Mouse (Mus musculus): ENCODE measurements around the gene Dolpp1.

DNA sequence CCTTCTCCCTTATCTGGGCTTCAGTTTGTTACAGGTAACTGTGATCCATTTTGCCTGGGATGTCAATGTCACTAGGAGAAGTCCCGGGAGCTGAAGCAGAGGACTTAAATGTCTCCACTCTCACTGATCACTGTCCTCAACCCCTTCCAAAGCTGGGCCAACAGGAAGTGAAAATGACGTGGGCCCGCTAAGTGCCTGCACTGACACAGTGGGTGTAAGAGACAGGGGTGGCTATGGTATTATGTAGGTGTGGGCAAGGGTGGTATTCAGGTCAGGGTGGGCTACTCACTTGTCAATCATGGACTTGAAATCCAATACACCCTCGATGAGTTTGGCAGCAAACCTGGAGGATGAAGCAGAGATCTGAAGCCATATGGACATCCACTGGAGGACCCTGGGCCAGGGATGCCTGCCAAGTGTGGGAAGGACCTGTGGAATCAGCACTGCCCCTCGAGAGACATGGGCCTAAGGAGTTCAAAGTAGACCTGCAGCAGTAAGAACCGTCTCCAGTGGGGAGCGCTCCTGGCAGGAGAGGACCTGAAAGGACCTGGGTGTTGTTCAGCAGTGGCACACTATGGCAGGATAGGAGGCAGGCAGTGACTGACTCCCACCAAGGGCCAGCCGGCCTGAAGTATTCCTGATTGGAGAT lies 16.5 kb downstream of the Dolpp1 start:
- TF ChIP-seq CTCF (IDR thresholded peaks at IDR 0.05; ENCODE audit: low read depth, low read length): no peak
- no peak for TF ChIP-seq POLR2A (IDR thresholded peaks at IDR 0.05; ENCODE audit: borderline replicate concordance, low read depth, low read length)
